Mouse (Mus musculus) brain, embryonic 14.5 days (tissue): Measurements from ENCODE around the gene Ces2h.

Experiments used
- CTCF ChIP-seq: fragments of 200-500 bp; IDR thresholded peaks from 2 replicates; pipeline ENCODE4 v1.5.1; 2012; ENCODE audit warnings: inconsistent platforms, mild to moderate bottlenecking, moderate library complexity, borderline replicate concordance; ENCODE audit not compliant: insufficient read depth, insufficient read length; ENCODE audit errors: extremely low read depth
- POLR2A ChIP-seq: fragments of 200-500 bp; IDR thresholded peaks from 2 replicates; pipeline ENCODE4 v1.6.1; 2012; ENCODE audit warnings: mild to moderate bottlenecking, inconsistent platforms, borderline replicate concordance; ENCODE audit not compliant: poor library complexity, insufficient read depth, insufficient read length, severe bottlenecking; ENCODE audit errors: extremely low read depth

DNA sequence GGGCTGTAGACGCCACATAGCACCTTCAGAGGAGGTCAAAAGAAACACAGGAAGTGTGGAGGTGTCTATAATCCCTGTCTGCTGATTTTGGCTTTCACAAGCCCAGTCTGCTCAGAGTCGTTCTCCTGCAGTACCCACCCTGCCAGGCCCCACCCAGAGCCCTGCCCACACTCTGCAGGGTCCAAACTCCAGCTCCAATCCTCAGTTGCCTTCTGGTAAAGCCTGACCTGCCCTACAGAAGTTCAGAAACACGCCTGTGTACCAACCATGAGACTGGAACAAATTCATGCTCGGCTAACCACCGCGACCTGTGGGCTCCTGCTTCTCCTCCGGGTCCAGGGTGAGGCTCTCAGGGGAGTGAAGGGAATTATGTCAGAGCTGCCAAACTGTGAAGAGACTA is at the start of gene Ces2h:
- no peak for TF ChIP-seq POLR2A
- no peak for TF ChIP-seq CTCF
